Mouse (Mus musculus) granulocyte monocyte progenitor cell, adult 5-6 weeks (primary cell): ENCODE results near the gene Gm20843. TPM values are rescaled to one million over a fixed set of nuclear protein-coding genes. Genes with fewer than 3 reads are reported as not detected.
"Not testable (repeated sequence)": the region's sequence is repeated elsewhere in the genome, so short reads cannot be mapped to it uniquely, and the experiment has no call there.

ENCODE experiments used
- ATAC-seq: replicated peaks from 2 replicates; pipeline ENCODE4 v1.8.0; 2016; ENCODE audit warnings: mild to moderate bottlenecking, moderate TSS enrichment, inconsistent platforms; ENCODE audit not compliant: poor library complexity, severe bottlenecking
- total RNA-seq, 2 experiments: library from RNA; stranded (forward) in 1 of 2; stranded (reverse) in 1 of 2; fragments of 200-712, 200-1000 nt in 1 of 2; fragments of >200 nt in 1 of 2; fragmentation: Nextera tagmentation in 1 of 2; gene quantifications; 2 replicates each; pipeline ENCODE4 v1.2.3; 2014 to 2017

The Gm20843 gene
- total RNA-seq (2014; fragmentation: Nextera tagmentation) (not detected in 2 replicates), total RNA-seq (2017) (not detected in 2 replicates)

- ATAC-seq = not testable (repeated sequence)
Measured at GRCm38 (mm10) chrY:72247018-72247417, at the start of gene Gm20843. Gm20843 (minus strand) TSS chrY:72247118.
